Mouse (Mus musculus) cerebellum, adult 11-12 months (tissue): ENCODE measurements around the gene Mgea5.

Experiments used
- DNase-seq: peaks from one replicate; pipeline ENCODE4 v3.0.0; 2022

Gene Mgea5

DNA sequence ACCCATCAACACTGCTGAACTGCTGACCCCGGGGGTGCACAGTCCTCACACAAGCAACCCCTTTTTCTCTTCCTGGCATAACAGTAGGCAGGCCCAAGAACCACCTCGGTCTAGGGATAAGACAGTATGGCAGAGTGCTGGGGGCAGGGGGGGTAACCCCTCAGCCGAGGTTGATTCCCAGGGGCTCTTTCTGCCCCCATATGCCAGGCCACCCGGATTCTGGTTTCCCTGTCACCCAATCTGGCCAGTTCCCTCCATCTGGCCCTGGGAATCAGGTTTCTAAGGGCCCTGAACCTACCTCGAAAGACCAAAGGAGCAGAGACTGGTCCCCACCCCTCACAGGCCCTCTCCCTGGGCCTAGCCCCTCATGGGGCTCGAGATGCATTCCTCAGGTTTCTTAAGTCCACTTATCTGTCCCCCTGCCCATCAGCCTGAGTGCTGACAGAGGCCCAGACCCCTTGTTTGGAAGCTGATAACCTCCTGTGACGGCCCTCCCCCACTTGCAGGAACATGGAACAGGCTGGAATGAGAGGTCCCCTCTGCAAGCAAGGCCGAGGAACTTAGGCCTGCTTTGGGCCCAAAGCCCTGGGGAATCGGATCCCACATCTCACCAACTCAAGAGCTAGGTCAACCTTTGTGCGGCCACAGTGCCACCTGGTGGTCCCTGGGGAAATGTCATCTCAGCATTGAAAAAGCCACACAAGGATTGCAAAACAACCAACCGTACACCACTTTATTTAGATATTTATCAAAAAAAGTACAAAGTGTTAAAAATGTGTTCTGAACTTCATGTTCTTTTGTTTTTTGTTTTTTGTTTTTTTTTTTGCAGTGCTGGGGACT is 36.4 kb downstream of the Mgea5 start:
- peak; percentile 72 for DNase-seq

GRCm38 (mm10) chr19:45746153-45747020 is 37.2 kb downstream of the Mgea5 start:
- DNase-seq, result peak; percentile 64

DNA sequence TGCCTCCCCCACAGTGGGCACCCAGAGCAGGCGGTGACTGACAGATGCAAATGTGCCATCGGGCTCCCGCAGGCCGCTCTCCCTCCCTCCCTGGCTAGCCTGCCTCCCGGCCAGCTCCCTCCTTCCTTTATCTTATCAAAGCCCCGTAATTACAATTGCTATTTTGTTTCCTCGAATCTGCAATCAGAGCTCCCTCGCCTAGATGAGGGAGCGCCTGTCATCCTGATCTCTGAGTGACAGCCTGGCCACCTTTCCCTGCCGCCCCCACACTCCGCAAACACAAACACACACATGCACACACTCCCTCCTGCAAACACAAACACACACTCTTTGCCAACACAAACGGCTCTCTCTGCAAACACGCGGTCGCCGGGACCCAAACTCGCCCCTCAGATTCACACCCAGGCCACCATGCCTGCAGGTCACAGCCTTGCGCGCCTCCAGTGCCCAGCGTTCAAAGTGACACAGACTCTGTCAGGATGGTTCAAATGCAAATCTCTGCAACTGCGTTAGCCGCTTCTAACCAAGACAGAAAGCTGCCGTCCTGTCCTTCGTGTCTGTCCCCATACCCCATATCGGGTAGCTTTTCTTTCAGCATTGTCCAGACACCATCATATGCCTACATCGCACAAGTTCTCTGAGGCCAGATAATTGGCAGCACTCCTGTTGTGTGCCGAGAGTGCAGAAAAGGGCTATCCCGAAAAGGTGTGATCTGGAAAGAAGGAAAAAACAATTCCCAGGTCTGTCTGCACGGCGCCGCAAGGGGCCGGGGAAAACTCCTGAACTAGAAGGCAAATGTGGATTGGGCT is 38.1 kb downstream of the Mgea5 start:
- DNase-seq, result no peak

GRCm38 (mm10) chr19:45743619-45744018 is 40.0 kb downstream of the Mgea5 start:
- no peak for DNase-seq

- no peak for DNase-seq
Measured at GRCm38 (mm10) chr19:45742984-45743575, 40.6 kb downstream of the Mgea5 start.

DNA sequence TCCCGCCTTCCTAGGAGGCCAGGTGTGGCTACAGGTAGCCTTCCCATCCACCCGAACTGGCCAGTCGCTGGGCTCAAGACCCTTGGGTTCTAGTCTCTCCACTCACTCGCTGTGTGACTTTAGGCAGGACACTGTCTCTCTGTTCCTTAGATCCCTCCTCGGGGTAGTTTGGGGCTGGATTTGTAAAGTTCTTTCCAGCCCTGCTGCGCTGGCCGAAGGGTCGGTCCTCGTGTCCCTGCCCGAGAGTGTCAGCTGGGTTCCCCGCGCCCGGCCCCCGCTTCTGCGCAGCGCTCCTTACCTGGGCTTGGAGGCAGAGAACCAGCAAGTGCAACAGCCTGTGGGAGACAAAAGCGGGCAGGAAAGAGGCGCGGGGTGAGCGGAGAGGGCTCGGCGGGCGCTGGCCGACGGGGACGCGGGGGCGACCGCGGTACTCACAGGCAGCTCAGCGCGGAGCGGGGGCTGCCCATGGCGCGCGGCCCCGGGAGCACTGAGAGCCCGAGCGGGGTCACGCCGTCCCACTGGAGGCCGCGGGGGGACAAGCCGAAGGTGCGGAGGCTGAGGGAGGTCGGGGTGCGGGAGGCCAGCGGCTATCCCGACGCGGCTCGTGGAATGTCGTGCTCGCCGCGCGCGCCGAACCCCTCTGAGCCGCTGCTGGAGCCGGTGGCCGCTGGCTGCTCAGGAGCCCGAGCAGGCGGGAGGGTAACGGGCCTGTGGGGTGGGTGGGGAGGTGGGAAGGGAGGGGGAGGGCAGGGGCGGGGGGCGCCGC is 41.2 kb downstream of the Mgea5 start, which contains the start of gene Fgf8:
Fgf8 (minus strand) TSS at position 698 of the 766 bp plus-strand sequence.
- DNase-seq, result no peak

DNA sequence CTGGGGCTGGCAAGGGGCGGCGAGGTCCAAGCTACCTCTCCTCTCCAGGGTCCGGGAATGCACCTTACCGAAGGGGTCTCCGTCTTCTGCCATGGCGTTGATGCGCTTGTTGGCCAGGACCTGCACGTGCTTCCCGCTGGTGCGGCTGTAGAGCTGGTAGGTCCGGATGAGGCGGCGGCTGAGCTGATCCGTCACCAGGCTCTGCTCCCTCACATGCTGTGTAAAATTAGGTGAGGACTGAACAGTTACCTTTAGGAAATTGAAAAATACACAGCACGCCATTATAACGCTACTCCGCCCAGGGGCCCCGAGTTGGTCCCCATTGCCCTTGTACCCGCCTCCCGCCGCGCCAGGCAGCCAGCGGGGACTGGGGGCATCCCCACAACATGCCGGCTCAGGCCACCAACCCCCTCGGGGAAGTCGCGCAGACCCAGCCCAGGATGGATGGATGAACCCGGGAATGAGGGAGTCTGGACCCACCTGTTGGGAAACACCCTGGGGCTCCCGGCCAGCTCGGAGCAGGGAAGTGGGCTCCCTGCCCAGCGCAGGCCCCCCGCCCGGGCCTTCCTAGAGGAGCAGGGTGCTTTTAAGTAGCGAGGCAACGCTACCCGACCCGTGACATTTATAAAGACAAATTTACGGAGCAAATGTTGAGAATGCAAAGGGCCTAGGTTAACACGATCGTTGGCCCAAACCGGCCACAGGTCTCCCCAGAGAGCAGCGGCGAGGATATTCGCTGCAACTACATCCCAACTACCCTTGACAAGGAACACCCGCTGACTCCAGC is 42.0 kb downstream of the Mgea5 start:
- no peak for DNase-seq

DNA sequence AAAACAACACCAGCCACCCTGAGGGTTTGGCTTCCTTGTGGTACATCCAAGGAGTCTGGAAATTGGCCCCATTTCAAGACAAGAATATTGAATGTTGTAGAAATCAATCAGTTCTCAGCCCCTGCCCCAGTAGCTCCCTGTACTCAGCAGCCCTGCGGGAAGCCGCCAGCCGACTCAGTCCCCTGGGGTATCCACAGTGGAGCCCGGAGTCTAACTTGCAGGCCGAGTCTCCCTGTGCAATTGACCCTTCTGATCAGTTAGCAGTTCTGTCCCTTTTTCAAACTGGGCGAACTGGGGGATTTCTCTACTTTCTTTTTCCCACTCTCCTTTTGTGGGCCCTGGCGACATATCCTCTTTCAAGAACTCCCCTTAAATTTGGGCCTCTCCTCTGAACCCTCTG is 42.8 kb downstream of the Mgea5 start:
- DNase-seq, result no peak

- DNase-seq, result no peak
Measured at GRCm38 (mm10) chr19:45740233-45740632, 43.4 kb downstream of the Mgea5 start.

DNA sequence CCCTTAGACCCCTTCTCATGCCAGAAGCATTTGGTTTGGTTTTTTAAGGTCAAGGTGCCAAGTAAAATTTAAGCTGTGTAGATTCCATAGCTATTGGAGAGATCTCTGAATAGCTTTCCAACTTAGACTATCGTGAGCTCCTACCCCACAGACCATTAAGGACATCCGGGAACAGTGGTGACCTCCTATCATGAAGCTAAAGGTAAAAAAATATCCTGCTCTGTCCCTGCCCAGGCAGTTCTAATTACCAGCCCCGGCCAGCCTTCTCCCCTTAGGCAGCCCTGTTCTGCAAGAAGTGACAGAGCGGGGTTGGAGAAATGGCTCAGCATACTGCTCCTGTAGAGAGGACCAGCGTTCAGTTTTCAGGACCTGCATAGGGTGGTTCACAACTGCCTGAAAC is 45.1 kb downstream of the Mgea5 start:
- no peak for DNase-seq

DNA sequence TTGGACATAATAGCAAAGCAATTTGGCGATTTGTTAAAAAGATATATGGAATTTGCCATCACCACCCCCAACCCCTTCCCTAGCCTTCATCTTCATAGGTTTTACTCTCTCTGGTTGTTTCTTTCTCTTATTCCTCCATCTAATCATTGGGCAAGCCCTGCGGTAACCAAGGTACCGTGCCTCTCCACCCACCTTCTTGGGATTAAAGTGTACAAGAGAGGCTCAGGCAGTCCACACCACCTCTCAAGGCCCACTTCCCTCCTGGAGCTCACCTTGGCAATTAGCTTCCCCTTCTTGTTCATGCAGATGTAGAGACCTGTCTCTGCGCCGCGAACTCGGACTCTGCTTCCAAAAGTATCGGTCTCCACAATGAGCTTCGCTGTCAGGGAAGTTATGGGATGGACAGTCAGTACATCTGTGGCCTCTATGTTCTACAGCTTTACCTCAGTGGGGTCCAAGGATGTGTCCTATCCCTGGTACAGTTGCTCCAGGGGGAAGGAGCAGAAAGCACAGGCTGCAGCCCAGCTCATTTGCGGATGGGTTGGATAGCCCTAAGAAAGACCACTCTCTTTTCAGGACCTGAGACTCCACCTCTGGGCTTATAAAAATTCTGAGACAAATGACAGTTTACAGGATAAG is 45.7 kb downstream of the Mgea5 start:
- DNase-seq, result no peak

- no peak for DNase-seq
Measured at GRCm38 (mm10) chr19:45737208-45737845, 46.3 kb downstream of the Mgea5 start.

DNA sequence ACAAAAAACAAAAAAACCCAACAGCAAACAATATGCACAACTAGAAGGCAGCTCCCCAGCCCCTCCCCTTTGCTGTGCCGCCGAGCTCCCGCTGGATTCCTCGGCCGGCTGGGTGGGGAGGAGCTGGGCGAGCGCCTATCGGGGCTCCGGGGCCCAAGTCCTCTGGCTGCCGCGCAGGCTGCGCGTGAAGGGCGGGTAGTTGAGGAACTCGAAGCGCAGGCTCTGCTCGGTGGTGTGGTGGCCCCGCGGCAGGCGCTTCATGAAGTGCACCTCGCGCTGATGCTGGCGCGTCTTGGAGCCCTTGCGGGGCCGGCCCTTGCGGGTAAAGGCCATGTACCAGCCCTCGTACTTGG is 46.8 kb downstream of the Mgea5 start:
- DNase-seq, result no peak

GRCm38 (mm10) chr19:45736241-45736640 is 47.4 kb downstream of the Mgea5 start:
- no peak for DNase-seq

DNA sequence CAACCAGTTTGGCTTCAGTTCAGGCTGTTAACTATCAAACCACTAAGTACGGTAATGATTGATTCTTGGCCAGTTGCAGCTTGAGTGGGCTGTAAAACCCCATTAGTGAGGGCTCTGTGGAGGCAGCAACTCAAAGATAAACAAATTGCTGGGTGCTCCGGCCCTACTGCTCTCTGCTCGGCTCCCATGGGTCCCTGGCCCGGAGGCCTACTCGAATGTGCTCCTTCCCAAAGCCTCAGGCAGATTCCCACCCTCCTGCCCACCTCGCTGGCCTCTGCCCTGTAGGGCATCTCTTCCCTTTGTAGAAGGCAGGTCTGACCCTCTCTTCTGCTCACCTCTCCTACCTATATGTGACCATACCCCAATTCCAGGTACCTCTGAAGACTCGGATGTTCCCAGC is 48.9 kb downstream of the Mgea5 start:
- DNase-seq, result no peak

DNA sequence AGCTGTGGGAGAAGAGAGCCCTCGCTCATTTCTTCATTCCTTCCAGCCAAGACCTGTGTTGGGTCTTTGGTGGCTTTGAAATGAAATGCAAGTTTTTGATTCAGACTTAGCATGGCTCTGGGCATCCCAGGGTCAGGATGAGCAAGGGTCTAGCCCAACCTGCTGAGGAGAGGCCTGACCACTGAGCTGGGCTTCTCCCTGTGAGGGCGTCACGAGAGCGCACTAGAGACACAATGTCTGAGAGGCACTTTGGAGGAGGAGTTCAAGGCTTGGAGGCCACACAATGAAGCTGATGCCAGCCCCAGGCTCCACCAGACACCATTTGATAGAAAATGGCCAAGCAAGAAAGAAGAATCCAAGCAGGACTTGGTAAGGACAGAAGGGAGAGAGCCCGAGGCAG is 49.4 kb downstream of the Mgea5 start:
- DNase-seq, result no peak

GRCm38 (mm10) chr19:45733564-45733963 is 50.1 kb downstream of the Mgea5 start:
- DNase-seq, result no peak

DNA sequence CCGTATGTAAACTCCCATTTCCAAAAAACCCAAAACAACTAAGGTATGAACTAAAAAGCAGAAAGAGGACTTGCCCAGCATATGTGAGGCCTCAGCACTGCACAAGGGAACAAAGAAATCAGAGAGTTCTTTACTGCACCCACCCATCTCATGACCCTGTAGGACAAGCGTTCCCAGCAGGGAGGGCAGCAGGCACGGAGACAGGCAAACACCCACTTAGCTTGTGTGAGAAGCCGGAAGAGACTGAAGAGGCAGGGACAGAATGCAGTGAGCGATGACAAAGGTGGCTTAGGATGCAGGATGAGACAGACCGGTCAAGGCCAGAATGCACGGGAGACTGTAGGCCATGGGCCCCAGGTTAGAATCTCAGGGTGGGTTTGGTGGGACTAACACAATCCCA is 52.0 kb downstream of the Mgea5 start:
- no peak for DNase-seq

DNA sequence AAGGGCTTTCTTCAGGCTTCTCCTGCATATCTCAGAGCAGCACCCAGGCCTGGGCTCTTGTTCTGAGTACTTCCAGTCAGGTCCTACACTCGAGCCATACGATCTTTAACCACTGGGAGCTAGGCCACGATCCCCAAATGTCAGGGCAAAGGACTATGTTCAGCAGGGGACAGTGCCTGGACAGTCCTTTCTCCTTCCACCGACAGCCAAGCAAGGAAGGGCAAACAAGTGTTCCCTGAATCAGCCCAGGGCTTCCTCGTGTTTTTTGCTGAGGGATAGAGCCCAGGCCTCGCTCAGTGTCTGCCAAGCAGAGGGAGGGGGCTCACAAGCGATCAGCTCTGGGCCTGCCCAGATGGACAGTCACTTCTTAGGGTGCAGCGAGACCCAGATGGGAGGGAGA is 53.6 kb downstream of the Mgea5 start:
- no peak for DNase-seq

GRCm38 (mm10) chr19:45727231-45727630 is 56.4 kb downstream of the Mgea5 start:
- no peak for DNase-seq
